Mouse (Mus musculus): Measurements from ENCODE around the gene Ugt1a6a.
A peak's percentile ranks its signal among the peaks of the same experiment; 100 is the strongest.
"Not testable (repeated sequence)": the region's sequence is repeated elsewhere in the genome, so short reads cannot be mapped to it uniquely, and the experiment has no call there.

Ugt1a6a gene

DNA sequence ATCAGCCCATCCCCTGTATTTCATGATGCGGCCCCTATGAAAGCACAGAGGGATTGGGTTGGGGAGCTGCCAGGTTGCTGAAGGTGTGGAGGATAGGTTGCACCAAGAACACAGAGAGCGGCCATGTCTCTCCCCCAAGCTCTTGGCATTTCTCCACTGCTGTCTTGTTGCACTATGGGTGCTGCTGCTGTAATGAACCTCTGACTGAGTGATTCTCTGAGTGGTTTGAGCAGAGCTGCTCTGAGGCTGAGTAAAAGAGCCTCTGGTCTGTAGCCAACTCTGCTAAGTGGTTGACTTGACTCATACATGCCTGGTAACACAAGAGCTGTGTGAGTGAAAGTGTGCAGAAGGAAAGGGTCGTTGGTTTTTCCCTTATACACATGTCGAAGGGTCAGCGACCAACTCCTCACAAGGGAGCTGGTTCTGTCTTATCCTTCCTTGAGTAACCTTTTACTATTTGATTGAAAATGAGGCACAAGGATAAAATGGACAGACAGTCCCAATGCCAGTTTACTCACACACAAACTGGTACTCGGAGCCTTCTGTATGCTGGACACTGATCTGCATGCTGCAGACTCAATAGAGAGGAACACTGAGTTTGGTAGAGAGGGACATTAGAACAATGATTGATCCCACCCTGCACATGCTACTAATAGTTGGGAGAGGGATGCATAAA, 758 bp downstream of the Ugt1a6a start:
- not testable (repeated sequence) for DNase-seq (ENCODE audit: low spot score)

DNA sequence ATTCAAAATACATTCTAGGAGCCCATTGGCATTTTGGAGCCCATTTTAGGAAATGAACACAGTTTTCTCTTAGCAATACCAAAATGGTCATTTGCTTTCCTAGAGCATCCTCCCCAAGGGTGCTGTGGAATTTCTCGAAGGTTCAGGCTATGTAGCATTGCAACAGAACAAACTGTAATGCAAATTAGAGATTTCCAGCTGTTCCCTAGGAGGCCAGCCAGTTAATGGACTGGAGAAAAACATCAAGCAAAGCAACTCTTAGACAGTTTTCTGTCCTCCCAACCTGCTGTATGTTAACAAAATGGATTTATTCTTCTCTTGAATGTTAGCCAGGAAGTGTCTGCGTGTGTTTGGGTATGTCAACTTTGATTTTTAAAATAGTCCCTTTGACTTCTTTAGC, 2.0 kb downstream of the Ugt1a6a start:
- no peak for DNase-seq (ENCODE audit: low spot score)

DNA sequence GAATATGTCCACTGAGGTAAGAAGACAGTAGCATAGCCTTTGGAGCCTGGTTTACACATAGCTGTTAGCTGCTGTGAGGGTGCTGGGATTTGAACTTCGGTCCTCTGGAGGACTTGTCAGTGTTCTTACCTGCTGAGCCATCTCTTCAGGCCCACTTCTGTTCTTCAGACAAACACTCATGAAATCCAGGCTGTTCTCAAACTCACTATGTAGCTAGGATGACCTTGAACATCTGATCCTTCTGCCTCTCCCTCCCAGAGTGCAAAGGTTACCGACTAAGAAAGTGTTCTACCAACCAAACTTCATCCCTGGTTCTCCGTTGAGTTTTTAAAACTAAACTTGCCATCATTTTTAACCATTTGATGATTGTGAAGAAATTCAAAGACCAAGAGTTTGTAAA, 2.7 kb downstream of the Ugt1a6a start:
- DNase-seq (ENCODE audit: low spot score) = no peak

DNA sequence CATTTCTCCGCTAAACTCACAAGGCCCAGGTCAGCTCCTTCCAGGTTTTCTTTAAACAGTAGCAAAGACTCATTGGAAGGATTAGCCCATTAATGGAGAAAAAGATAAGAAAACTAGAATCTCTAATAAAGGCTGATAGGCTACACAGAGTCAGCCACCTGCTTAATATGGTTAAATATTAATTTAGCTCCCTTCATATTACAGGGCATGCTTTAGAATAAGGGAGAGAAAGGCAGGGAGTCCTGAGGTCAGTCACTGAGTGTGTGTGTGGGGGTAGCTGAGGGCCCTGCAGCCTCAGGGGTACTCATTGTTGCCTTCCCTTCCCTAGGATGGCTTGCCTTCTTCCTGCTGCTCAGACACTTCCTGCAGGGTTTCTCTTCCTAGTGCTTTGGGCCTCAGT, 3.5 kb downstream of the Ugt1a6a start:
- no peak for DNase-seq (ENCODE audit: low spot score)

DNA sequence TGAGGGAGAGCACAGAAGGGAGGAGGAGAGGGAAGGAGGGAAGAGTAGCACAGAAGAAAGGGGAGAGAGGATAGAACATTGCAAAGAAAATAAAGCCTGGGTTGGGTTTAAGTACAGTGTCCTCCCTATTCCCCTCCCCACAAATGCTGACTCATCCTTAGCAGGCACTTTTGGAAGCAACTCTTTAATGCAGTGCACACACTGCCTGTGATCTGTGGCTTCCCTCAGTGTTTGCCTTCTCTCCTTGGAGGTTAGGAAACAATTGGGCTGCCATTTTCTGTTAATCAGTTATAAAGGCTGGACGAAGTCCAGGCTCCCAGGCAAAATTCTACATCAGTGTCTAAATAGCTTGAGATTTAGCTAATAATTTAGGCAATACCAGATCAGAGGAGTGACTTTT, 5.9 kb downstream of the Ugt1a6a start:
- not testable (repeated sequence) for DNase-seq (ENCODE audit: low spot score)

DNA sequence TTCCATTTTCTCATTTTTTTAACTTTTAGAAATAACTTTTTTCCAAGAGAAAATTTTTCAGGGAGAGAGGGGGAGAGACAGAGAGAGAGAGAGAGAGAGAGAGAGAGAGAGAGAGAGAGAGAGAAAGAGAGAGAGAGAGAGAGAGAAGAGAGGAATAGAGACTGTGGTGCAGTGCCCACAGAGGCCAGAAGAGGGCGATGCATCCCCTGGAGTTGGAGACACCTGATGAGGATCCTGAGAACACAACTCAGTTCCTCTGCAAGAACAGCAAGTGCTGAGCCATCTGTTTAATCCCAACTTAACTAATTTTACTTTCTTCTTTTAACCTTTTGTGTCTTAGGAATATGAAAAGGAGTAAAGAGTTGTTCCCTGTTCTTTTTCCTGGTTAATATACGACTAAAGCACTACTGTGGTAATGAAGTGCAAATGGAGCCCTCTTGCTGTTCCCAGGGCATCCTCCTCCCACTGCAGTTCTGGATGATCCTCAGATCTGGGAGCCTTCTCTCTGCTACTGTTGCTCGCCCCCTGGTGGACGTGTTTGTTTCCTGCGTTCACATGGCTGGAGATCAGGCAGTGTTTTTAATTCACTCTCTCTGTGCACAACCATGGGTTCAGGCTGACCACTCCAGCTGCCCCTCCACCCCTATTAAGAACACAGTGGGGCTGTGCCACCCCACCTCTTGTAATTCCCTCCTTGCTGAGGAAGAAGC, 9.5 kb downstream of the Ugt1a6a start:
- DNase-seq (ENCODE audit: low spot score) = peak; percentile 54

DNA sequence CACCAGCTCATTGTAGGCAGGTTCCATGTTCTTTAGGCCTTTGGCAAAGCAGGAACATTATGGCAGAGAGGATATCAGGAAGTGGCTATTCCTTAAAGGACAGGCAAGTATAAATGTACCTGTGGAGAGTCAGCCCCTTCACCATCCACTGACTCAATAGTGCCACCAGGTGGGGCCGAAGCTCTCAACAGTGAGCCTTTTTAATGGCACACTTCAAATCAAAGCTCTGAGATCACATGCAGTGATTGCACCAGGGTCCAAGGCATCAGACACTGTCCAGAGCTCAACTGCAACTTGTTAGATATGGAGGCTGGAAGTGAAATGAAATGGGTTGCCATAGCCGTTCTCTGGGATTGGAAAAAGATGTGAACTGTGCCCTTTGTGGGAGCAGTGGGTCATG, 10.7 kb downstream of the Ugt1a6a start:
- not testable (repeated sequence) for DNase-seq (ENCODE audit: low spot score)

DNA sequence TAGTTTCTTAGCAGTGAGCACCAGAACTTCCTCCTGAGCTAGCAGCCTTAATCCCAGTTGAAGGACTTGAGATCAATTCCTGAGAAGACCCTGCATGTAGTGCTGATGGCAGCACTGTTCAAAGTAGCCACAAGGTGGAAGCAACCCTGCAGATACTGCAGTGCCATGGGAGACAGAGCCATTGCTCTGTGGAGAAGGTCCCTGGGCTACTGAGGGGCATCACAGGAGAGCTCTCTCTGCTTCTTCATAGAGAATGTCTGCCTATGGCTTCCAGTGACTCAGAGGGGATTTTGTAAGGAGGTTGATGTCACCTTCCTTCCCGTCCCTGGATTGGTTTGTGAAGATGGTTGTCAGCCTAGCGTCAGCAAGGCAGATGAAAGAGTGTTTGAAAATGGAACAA, 15.5 kb downstream of the Ugt1a6a start:
- not testable (repeated sequence) for DNase-seq (ENCODE audit: low spot score)

DNA sequence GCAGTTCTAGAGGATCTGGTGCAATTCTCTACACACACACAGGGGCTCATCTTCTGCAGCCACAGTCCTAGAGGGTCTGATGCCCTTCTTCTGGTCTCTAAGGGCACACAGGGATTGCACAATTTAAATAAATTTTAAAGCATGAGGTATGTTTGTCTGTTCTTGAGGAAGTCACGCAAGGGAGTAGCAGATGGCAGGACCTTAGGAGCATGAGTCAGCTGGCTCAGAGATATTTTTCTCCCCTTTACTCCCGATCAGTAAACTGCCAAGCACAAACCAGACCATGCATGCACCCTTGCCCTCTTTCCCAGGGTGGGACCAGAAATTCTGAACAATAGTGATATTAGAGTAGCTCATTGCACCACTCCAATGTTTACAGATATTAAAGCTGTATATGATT, 23.8 kb downstream of the Ugt1a6a start:
- DNase-seq (ENCODE audit: low spot score) = no peak

DNA sequence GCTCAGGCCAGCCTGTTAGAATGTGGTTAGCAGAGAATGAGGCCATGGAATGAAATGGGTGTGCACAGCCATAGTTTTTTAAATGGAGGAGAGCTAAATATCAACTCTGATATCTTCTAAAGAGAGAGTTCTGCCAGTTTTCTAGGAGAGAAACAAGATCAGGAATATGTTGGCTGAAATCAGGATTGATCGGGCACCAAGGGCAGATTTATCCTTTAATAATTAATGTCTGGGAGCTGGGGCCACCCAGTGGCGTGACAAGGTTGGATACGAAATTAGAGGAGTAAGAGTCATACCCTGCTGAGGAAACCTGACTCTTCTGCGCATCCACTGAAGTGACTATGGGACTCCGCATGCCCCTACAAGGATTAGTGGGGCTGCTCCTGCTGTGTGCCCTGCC, 31.1 kb downstream of the Ugt1a6a start, which contains the start of gene Ugt1a5:
Gene Ugt1a5 (plus strand): TSS at position 302 of the 400 bp plus-strand sequence.
- DNase-seq (ENCODE audit: low spot score) = no peak

DNA sequence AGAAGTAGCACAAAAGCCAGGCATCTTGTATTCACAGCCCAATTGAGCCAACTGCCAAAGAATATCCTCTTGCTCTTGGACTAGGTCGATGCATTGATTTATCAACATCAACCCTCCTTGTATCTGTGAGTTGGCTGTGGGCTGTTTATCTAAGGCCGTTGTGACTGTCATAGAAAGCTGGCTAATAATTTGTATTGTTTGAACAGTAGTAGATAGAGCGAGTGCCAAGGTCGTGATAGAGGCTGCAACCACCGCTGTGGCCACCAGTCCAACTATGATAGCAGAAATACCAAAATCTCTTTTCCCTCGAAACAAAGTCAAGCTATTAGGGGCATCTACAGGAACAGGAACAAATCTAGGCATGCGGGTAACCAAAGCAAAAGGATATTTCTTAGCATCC, 37.6 kb downstream of the Ugt1a6a start:
- DNase-seq (ENCODE audit: low spot score) = not testable (repeated sequence)

DNA sequence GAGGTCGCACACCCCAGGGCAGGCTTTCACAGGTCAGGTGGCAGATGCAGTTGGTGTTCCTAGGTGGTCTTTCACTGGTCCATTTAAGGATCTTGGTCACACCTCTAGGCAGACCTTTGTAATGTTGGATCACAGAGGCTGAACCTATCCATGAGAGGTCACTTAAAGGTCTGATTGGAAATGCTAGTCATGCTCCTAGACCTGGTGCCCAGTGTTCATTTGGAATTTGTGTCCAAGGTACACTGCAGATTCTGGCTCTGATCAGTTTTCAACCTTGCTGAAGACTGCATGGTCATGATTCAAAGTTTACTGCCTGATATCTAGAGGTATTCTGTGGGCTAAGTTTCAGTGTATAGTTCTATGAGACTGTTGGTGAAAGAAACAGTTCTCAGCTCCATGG, 45.0 kb downstream of the Ugt1a6a start:
- no peak for DNase-seq (ENCODE audit: low spot score)

DNA sequence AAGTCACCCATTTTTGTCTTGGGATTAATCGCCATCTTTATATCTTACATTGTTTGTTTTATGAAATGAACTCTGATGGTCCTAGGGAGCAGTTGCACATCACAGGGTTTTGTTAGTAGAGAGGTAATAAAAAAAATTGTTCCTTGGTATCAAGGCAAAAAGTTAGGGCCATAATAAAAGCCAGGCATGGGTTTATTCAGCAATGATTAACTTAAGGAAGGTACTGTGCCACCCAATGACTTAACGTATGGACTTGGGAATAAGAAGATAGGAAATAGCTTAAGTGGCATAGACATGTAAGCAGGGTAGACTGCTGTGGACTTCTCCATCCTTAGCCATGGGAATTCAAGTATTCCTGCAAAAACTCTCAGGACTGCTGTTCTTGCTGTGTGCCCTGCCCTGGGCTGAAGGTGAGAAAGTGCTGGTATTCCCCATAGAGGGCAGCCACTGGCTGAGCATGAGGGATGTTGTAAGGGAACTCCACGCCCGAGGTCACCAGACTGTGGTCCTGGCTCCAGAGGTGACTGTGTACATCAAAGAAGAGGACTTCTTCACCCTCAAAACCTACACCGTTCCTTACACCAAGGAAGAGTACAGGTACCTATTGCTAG, 51.8 kb downstream of the Ugt1a6a start:
- no peak for DNase-seq (ENCODE audit: low spot score)

DNA sequence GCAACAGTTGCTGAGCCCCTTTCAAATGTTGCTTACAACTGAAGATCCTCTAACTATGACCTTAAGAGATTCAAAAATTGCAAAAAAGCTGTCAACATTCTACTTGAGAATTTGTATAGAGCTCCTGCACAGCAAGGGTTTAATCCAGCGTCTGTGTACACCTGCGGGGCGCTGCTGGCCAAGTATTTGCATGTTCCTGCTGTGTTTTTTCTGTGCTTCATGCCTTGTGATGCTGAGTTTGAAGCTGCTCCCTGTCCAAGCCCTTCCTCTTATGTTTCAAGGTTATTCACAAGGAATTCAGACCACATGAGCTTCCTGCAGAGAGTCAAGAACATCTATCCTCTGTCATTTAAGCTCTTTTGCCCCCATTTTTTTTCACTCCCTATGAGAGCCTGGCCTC, 57.5 kb downstream of the Ugt1a6a start:
- DNase-seq (ENCODE audit: low spot score) = no peak

DNA sequence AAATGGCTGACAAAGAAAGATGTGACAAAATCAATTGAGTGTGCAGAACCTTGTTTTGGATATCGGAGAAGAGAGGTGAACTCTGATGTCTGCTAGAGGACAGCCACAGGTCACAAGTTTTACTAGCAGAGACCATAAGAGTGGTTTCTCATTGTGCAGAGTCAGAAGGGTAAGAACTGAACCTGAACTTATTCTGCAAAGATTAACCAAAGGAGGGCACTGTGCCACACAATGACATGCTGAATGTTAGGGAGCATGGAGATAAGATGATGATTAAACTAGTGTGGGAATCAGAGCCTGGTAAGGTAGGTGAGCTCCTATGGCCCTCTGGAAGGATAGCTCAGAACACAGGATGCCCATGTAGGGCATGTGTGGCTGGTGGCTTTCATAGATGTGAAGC, 61.1 kb downstream of the Ugt1a6a start:
- no peak for DNase-seq (ENCODE audit: low spot score)

DNA sequence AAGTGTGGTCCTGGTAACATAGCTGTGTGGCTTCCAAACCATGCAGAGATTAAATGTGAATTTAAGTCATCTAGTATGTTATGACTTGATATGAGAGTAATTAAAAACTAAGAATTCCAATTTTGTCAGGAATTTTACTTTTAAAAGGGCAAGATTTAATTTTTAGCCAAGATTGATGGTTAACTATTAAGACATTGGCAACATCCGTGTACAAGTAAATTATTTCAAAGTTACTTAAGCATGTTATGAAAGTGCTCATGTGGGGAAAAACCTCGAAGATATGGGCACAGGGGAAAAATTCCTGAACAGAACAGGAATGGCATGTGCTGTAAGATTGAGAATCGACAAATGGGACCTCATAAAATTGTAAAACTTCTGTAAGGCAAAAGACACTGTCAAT, 62.8 kb downstream of the Ugt1a6a start:
- no peak for DNase-seq (ENCODE audit: low spot score)

DNA sequence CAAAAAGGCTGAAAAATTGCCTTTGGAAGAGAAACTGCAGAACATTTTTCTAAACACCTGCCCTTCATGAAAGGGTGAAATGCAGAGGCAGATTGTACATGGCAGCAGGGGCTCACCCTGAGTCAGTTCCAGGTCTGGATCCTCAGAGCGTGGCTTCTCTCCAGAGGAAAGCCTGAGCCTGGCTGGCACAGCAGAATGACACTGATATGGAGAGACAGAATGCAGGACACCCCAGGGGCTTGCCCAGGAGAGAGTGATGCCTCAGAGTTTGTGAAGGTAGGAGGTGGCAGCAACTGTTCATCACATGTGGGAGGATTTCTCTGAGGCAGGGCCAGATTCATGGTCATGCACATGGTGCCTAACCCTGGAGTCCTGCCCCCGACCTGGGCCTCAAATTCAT, 65.4 kb downstream of the Ugt1a6a start:
- DNase-seq (ENCODE audit: low spot score) = no peak

DNA sequence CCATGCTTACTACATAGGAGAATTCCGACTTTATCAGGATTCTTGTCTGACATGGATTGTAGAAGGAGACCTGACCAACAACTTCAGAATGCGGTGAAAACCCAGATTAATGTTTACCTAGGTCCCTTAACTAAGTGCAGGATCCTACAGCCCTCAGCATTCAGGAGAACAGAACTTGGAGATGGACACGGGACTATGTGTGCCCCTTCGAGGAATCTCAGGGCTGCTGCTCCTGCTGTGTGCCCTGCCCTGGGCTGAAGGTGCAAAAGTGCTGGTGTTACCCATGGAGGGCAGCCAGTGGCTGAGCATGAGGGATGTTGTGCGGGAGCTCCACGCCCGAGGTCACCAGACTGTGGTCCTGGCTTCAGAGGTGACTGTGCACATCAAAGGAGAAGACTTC, 65.8 kb downstream of the Ugt1a6a start, which contains the start of gene Ugt1a2:
Gene Ugt1a2 (plus strand): TSS at position 146 of the 400 bp plus-strand sequence.
- DNase-seq (ENCODE audit: low spot score) = no peak

DNA sequence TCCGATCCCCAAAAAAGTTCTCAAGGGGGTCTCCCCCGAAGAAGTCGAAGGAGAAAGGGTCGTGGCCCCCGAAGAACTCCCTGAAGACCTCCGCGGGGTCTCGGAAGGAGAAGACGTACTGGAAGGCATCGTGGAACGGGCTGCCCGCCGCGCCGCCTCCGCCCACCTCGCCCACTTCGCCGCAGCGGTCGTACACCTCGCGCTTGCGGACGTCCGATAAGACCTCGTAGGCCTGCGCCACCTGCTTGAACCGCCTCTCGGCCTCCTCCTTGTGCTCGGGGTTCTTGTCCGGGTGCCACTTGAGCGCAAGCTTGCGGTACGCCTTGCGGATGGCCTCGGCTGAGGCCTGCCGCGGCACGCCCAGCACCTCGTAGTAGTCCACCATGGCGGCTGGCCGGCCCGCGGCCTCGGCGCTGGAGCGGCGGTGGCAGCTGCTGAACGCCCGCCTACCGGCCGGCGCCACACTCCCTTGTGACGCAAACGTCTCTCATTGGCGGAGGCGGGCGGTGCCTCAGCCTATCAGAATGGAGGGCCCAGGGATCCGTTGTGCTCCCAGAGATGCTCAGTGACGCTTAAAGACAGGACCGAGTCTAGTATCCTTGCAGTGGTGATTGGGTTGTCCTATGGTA, 70.8 kb downstream of the Ugt1a6a start, which contains the start of gene Dnajb3:
Gene Dnajb3 (minus strand): TSS at position 489 of the 629 bp plus-strand sequence.
- no peak for DNase-seq (ENCODE audit: low spot score)

DNA sequence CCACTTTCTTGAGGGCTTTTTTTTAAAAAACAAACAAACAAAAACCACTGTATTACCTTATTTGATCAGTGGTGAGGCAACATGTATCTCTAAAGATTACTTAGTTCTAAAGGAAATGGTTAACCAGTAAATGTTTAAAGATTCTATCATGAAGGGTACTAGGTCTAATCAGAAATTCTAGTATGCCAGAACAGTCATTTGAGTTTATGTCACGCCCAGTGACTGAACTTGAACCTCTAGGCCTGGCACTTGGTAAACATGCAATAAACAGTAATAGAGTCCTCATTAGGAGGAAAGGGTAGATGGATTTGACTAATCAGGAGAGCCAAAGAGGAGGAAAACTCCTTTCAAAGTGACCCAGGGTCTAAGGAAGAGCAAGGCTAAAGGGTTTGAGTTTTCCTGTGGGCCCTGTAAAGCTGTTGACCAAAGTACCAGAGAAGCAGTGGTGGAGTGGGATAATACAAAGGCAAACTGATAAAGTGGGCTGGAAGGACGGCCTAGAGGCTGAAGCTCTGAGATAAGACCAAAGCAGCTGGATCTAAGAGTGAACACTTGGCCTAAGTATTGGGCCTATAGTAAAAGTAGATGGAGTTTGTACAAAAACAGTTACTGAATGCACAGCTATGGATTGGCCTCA, 72.4 kb downstream of the Ugt1a6a start:
- no peak for DNase-seq (ENCODE audit: low spot score)

DNA sequence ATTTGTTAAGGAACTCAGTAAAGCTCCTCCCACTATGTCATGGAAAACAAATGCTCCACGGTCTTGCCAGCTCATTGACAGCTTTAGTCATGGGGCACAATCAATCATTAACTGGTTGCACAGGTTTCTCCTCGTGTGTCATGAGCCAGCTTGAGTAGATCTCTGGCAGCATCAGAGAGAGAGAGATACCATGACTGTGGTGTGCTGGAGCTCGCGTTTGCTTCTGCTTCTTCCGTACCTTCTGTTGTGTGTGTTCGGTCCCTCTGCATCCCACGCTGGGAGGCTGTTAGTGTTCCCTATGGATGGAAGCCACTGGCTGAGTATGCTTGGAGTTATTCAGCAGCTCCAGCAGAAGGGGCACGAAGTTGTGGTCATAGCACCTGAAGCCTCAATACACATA, 77.2 kb downstream of the Ugt1a6a start, which contains the start of gene Ugt1a1:
Gene Ugt1a1 (plus strand): TSS at position 148 of the 400 bp plus-strand sequence.
- DNase-seq (ENCODE audit: low spot score) = peak; percentile 60

Measured in urinary bladder, postnatal 25 days (tissue).